Mouse (Mus musculus): ENCODE measurements around the gene Rassf2.

- TF ChIP-seq CTCF (IDR thresholded peaks at IDR 0.05; ENCODE audit: insufficient read depth, low read length) (no peak), POLR2A (IDR thresholded peaks at IDR 0.05; ENCODE audit: borderline replicate concordance, extremely low read depth, low read depth, low read length) (no peak)
These were observed 33.7 kb downstream of the Rassf2 start for GRCm38 (mm10) chr2:131996369-131996768.

Measured in lung, adult 2 months (tissue).